Mouse (Mus musculus): ENCODE data around the gene Espn. TPM values are rescaled to one million over a fixed set of nuclear protein-coding genes. Genes with fewer than 3 reads are reported as not detected.

Gene Espn
- polyA plus RNA-seq, 1 experiment from 2014 or later = 10.5 TPM

- Histone ChIP-seq H3K9ac (replicated peaks; ENCODE audit: low read depth, low read length) (no peak overlapping the region), H3K27ac (ENCODE audit: low read length) (no peak overlapping the region), H3K36me3 (ENCODE audit: control insufficient read depth, insufficient read depth, low read length) (no peaks in the 10 kb centered on the region), H3K9me3 (ENCODE audit: control insufficient read depth, low read depth, low read length) (no peaks in the 10 kb centered on the region), H3K4me1 (ENCODE audit: control insufficient read depth, insufficient read depth, low read length) (peaks cover 6% of the 10 kb centered on the region; the same call in 1 of the 2 replicates), H3K27me3 (ENCODE audit: control insufficient read depth, insufficient read depth, low read length) (0 out of 2 replicates have a peak, but pooled peaks cover 5% of the 10 kb centered on the region), H3K4me2 (replicated peaks; ENCODE audit: low read depth, low read length) (no peak overlapping the region), H3K4me3 (ENCODE audit: low read depth, low read length) (no peak overlapping the region)
- WGBS = 66% methylated on average over 3 of the region's 3 CpGs
- no peak for ATAC-seq (ENCODE audit: insufficient number of reproducible peaks, insufficient read depth, low FRiP score, low read depth)
Measured at GRCm38 (mm10) chr4:152176638-152177037, 24.5 kb upstream of the Espn start.

GRCm38 (mm10) chr4:152173956-152174355, 21.8 kb upstream of the Espn start:
- Histone ChIP-seq H3K4me1 (ENCODE audit: control insufficient read depth, insufficient read depth, low read length) (peaks cover 6% of the 10 kb centered on the region; the same call in 1 of the 2 replicates), H3K9me3 (ENCODE audit: control insufficient read depth, low read depth, low read length) (no peaks in the 10 kb centered on the region), H3K4me3 (ENCODE audit: low read depth, low read length) (no peak overlapping the region), H3K27ac (ENCODE audit: low read length) (no peak overlapping the region), H3K9ac (replicated peaks; ENCODE audit: low read depth, low read length) (no peak overlapping the region), H3K4me2 (replicated peaks; ENCODE audit: low read depth, low read length) (no peak overlapping the region), H3K36me3 (ENCODE audit: control insufficient read depth, insufficient read depth, low read length) (no peaks in the 10 kb centered on the region), H3K27me3 (ENCODE audit: control insufficient read depth, insufficient read depth, low read length) (no peaks in the 10 kb centered on the region)
- no peak for ATAC-seq (ENCODE audit: insufficient number of reproducible peaks, insufficient read depth, low FRiP score, low read depth)
- 70% methylated on average over 9 of the region's 9 CpGs for WGBS

- WGBS = 1% methylated on average over 5 of the region's 5 CpGs
Measured at GRCm38 (mm10) chr4:152173041-152173440, 20.9 kb upstream of the Espn start.

GRCm38 (mm10) chr4:152171543-152171942, 19.4 kb upstream of the Espn start:
- H3K4me1 ChIP-seq (ENCODE audit: control insufficient read depth, insufficient read depth, low read length) = no peaks in the 10 kb centered on the region
- no peak overlapping the region for H3K4me3 ChIP-seq (ENCODE audit: low read depth, low read length)
- no peak overlapping the region for H3K4me2 ChIP-seq (replicated peaks; ENCODE audit: low read depth, low read length)
- 82% methylated on average over 6 of the region's 6 CpGs for WGBS
- H3K9me3 ChIP-seq (ENCODE audit: control insufficient read depth, low read depth, low read length) = no peaks in the 10 kb centered on the region
- H3K36me3 ChIP-seq (ENCODE audit: control insufficient read depth, insufficient read depth, low read length) = no peaks in the 10 kb centered on the region
- no peaks in the 10 kb centered on the region for H3K27me3 ChIP-seq (ENCODE audit: control insufficient read depth, insufficient read depth, low read length)
- H3K27ac ChIP-seq (ENCODE audit: low read length) = no peak overlapping the region
- no peak overlapping the region for H3K9ac ChIP-seq (replicated peaks; ENCODE audit: low read depth, low read length)
- no peak for ATAC-seq (ENCODE audit: insufficient number of reproducible peaks, insufficient read depth, low FRiP score, low read depth)

More at GRCm38 (mm10) chr4:152173041-152173440, 20.9 kb upstream of the Espn start:
- Histone ChIP-seq H3K4me3 (ENCODE audit: low read depth, low read length) (no peak overlapping the region), H3K36me3 (ENCODE audit: control insufficient read depth, insufficient read depth, low read length) (no peaks in the 10 kb centered on the region), H3K9ac (replicated peaks; ENCODE audit: low read depth, low read length) (no peak overlapping the region), H3K9me3 (ENCODE audit: control insufficient read depth, low read depth, low read length) (no peaks in the 10 kb centered on the region), H3K4me1 (ENCODE audit: control insufficient read depth, insufficient read depth, low read length) (no peaks in the 10 kb centered on the region), H3K27me3 (ENCODE audit: control insufficient read depth, insufficient read depth, low read length) (no peaks in the 10 kb centered on the region), H3K4me2 (replicated peaks; ENCODE audit: low read depth, low read length) (no peak overlapping the region), H3K27ac (ENCODE audit: low read length) (no peak overlapping the region)
- ATAC-seq (ENCODE audit: insufficient number of reproducible peaks, insufficient read depth, low FRiP score, low read depth) = no peak

GRCm38 (mm10) chr4:152170286-152170685, 18.1 kb upstream of the Espn start:
- Histone ChIP-seq H3K27ac (ENCODE audit: low read length) (no peak overlapping the region), H3K4me1 (ENCODE audit: control insufficient read depth, insufficient read depth, low read length) (0 out of 2 replicates have a peak, but pooled peaks cover 4% of the 10 kb centered on the region), H3K27me3 (ENCODE audit: control insufficient read depth, insufficient read depth, low read length) (no peaks in the 10 kb centered on the region), H3K9me3 (ENCODE audit: control insufficient read depth, low read depth, low read length) (no peaks in the 10 kb centered on the region), H3K4me3 (ENCODE audit: low read depth, low read length) (no peak overlapping the region), H3K9ac (replicated peaks; ENCODE audit: low read depth, low read length) (no peak overlapping the region), H3K4me2 (replicated peaks; ENCODE audit: low read depth, low read length) (no peak overlapping the region), H3K36me3 (ENCODE audit: control insufficient read depth, insufficient read depth, low read length) (no peaks in the 10 kb centered on the region)
- no peak for ATAC-seq (ENCODE audit: insufficient number of reproducible peaks, insufficient read depth, low FRiP score, low read depth)
- 83% methylated on average over 10 of the region's 10 CpGs for WGBS

- Histone ChIP-seq H3K4me1 (ENCODE audit: control insufficient read depth, insufficient read depth, low read length) (0 out of 2 replicates have a peak, but pooled peaks cover 4% of the 10 kb centered on the region), H3K36me3 (ENCODE audit: control insufficient read depth, insufficient read depth, low read length) (no peaks in the 10 kb centered on the region), H3K4me3 (ENCODE audit: low read depth, low read length) (no peak overlapping the region), H3K9me3 (ENCODE audit: control insufficient read depth, low read depth, low read length) (no peaks in the 10 kb centered on the region), H3K27ac (ENCODE audit: low read length) (no peak overlapping the region), H3K4me2 (replicated peaks; ENCODE audit: low read depth, low read length) (no peak overlapping the region), H3K9ac (replicated peaks; ENCODE audit: low read depth, low read length) (no peak overlapping the region), H3K27me3 (ENCODE audit: control insufficient read depth, insufficient read depth, low read length) (no peaks in the 10 kb centered on the region)
- 78% methylated on average over 7 of the region's 7 CpGs for WGBS
- ATAC-seq (ENCODE audit: insufficient number of reproducible peaks, insufficient read depth, low FRiP score, low read depth) = no peak
Measured at GRCm38 (mm10) chr4:152169103-152169502, 16.9 kb upstream of the Espn start.

GRCm38 (mm10) chr4:152168052-152168451, 15.9 kb upstream of the Espn start:
- Histone ChIP-seq H3K4me3 (ENCODE audit: low read depth, low read length) (no peak overlapping the region), H3K9ac (replicated peaks; ENCODE audit: low read depth, low read length) (no peak overlapping the region), H3K36me3 (ENCODE audit: control insufficient read depth, insufficient read depth, low read length) (no peaks in the 10 kb centered on the region), H3K27ac (ENCODE audit: low read length) (no peak overlapping the region), H3K4me2 (replicated peaks; ENCODE audit: low read depth, low read length) (no peak overlapping the region), H3K9me3 (ENCODE audit: control insufficient read depth, low read depth, low read length) (no peaks in the 10 kb centered on the region; the same call in 1 of the 2 replicates), H3K4me1 (ENCODE audit: control insufficient read depth, insufficient read depth, low read length) (0 out of 2 replicates have a peak, but pooled peaks cover 4% of the 10 kb centered on the region), H3K27me3 (ENCODE audit: control insufficient read depth, insufficient read depth, low read length) (no peaks in the 10 kb centered on the region)
- 30% methylated on average over 8 of the region's 8 CpGs for WGBS
- ATAC-seq (ENCODE audit: insufficient number of reproducible peaks, insufficient read depth, low FRiP score, low read depth) = no peak

GRCm38 (mm10) chr4:152165036-152165931, 13.1 kb upstream of the Espn start:
- Histone ChIP-seq H3K4me1 (ENCODE audit: control insufficient read depth, insufficient read depth, low read length) (0 out of 2 replicates have a peak, but pooled peaks cover 4% of the 10 kb centered on the region), H3K27me3 (ENCODE audit: control insufficient read depth, insufficient read depth, low read length) (peaks cover 15% of the 10 kb centered on the region), H3K9me3 (ENCODE audit: control insufficient read depth, low read depth, low read length) (no peaks in the 10 kb centered on the region; the same call in 1 of the 2 replicates), H3K27ac (ENCODE audit: low read length) (no peak overlapping the region; the same call in 1 of the 2 replicates), H3K4me2 (replicated peaks; ENCODE audit: low read depth, low read length) (no peak overlapping the region), H3K4me3 (ENCODE audit: low read depth, low read length) (no peak overlapping the region), H3K36me3 (ENCODE audit: control insufficient read depth, insufficient read depth, low read length) (no peaks in the 10 kb centered on the region), H3K9ac (replicated peaks; ENCODE audit: low read depth, low read length) (no peak overlapping the region)
- 19% methylated on average over 22 of the region's 22 CpGs for WGBS
- peak; percentile 50; the same call in 1 of the 2 replicates for ATAC-seq (ENCODE audit: insufficient number of reproducible peaks, insufficient read depth, low FRiP score, low read depth)
